ENCODE assay signal across 22 mouse cellular contexts in the genomic region with DNA sequence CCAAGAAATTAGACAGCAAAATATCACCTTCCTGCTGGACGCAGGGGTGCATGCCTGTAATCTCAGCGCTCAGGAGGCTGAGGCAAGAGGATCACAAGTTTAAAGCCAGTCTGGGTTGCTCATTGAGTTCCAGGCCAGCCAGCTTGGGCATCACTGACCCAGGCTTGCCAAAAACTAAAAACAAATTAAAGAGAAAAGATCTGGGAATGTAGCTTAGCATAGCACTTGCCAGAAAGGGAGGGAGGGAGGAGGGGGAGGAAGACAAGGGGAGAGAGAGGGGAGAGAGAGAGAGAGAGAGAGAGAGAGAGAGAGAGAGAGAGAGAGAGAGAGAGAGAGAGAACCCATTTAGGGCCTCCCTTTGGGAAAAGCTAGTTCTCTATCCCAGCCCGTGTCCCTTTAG.
DNase-seq lines count a peak whose midpoint lies in the region; ATAC-seq and TF ChIP-seq lines count a peak whose summit lies in the region.
"Had no signal": no experiment of that assay in that cellular context is flagged by ENCODE, and none has a peak within 500 bp of the region (broad histone marks: within the 10 kb centered on the region; RNA-seq: fewer than 3 reads in every experiment).

No protein-coding gene starts in this region.

- no peak overlapping the region for H3K4me3 ChIP-seq in hindbrain, embryonic 10.5 days
- H3K4me3 ChIP-seq in hindbrain, postnatal 0 days (ENCODE audit: low read length): no peak overlapping the region
- H3K4me3 ChIP-seq in forebrain, embryonic 16.5 days (replicated peaks; ENCODE audit: low read length): no peak overlapping the region
- H3K4me3 ChIP-seq in midbrain, embryonic 14.5 days (replicated peaks; ENCODE audit: low read depth, low read length): no peak overlapping the region
- H3K4me3 ChIP-seq: embryonic facial prominence, embryonic 15.5 days; limb, embryonic 13.5 days; liver, embryonic 13.5 days had no signal

- H3K27me3 ChIP-seq in hindbrain, embryonic 10.5 days (ENCODE audit: insufficient read depth, poor library complexity, severe bottlenecking): peaks cover 26% of the 10 kb centered on the region
- peaks cover under 1% of the 10 kb centered on the region; the same call in 1 of the 2 replicates for H3K27me3 ChIP-seq in hindbrain, postnatal 0 days (ENCODE audit: insufficient read depth, low read length)
- no peaks in the 10 kb centered on the region for H3K27me3 ChIP-seq in forebrain, embryonic 16.5 days (replicated peaks; ENCODE audit: control insufficient read depth, insufficient read depth, low read length)
- no peaks in the 10 kb centered on the region; the same call in 1 of the 2 replicates for H3K27me3 ChIP-seq in midbrain, embryonic 14.5 days (ENCODE audit: control insufficient read depth, insufficient read depth, low read length)
- H3K27me3 ChIP-seq: liver, embryonic 13.5 days had no signal

- TF ChIP-seq POLR2A in brain, embryonic 14.5 days (IDR thresholded peaks at IDR 0.05; ENCODE audit: borderline replicate concordance, extremely low read depth, insufficient read depth, insufficient read length, poor library complexity, severe bottlenecking): no peak

- no peak overlapping the region for H3K9ac ChIP-seq in hindbrain, postnatal 0 days (replicated peaks; ENCODE audit: low read length)
- no peak overlapping the region for H3K9ac ChIP-seq in forebrain, embryonic 16.5 days (replicated peaks; ENCODE audit: low read depth, low read length)
- H3K9ac ChIP-seq in midbrain, embryonic 14.5 days (replicated peaks; ENCODE audit: low read length): no peak overlapping the region
- H3K9ac ChIP-seq: embryonic facial prominence, embryonic 15.5 days; limb, embryonic 13.5 days; liver, embryonic 13.5 days; lung, embryonic 14.5 days had no signal

- peak overlapping the region; percentile 81 for H3K27ac ChIP-seq in hindbrain, embryonic 10.5 days
- H3K27ac ChIP-seq in hindbrain, postnatal 0 days: no peak overlapping the region
- H3K27ac ChIP-seq in forebrain, embryonic 16.5 days (ENCODE audit: low read length): peak overlapping the region; percentile 91
- H3K27ac ChIP-seq in midbrain, embryonic 14.5 days (replicated peaks; ENCODE audit: low read depth, low read length): peak overlapping the region; percentile 75
- H3K27ac ChIP-seq: embryonic facial prominence, embryonic 15.5 days; limb, embryonic 13.5 days; liver, embryonic 13.5 days; macrophage had no signal

- H3K4me1 ChIP-seq in hindbrain, embryonic 10.5 days (replicated peaks): peaks cover 50% of the 10 kb centered on the region
- peaks cover 13% of the 10 kb centered on the region for H3K4me1 ChIP-seq in hindbrain, postnatal 0 days (ENCODE audit: insufficient read depth, low read length)
- H3K4me1 ChIP-seq in forebrain, embryonic 16.5 days (replicated peaks; ENCODE audit: control insufficient read depth, insufficient read depth, low read length): peaks cover 49% of the 10 kb centered on the region
- H3K4me1 ChIP-seq in midbrain, embryonic 14.5 days (ENCODE audit: control insufficient read depth, insufficient read depth, low read length): peaks cover 50% of the 10 kb centered on the region
- H3K4me1 ChIP-seq: embryonic facial prominence, embryonic 15.5 days; limb, embryonic 13.5 days had no signal

- H3K9me3 ChIP-seq in hindbrain, embryonic 10.5 days: peaks cover 16% of the 10 kb centered on the region; the same call in 1 of the 2 replicates
- no peaks in the 10 kb centered on the region for H3K9me3 ChIP-seq in hindbrain, postnatal 0 days (ENCODE audit: low read length)
- H3K9me3 ChIP-seq in forebrain, embryonic 16.5 days (ENCODE audit: control insufficient read depth, low read length): no peaks in the 10 kb centered on the region
- H3K9me3 ChIP-seq in midbrain, embryonic 14.5 days (ENCODE audit: control insufficient read depth, low read length): no peaks in the 10 kb centered on the region
- H3K9me3 ChIP-seq: embryonic facial prominence, embryonic 15.5 days; limb, embryonic 13.5 days; liver, embryonic 13.5 days had no signal

- ATAC-seq in hindbrain, postnatal 0 days: no peak
- ATAC-seq in forebrain, embryonic 16.5 days: no peak
- no peak for ATAC-seq in midbrain, embryonic 14.5 days (ENCODE audit: low FRiP score, low TSS enrichment)
- no peak for ATAC-seq in inflammation-experienced regulatory T-cells, adult 6 months

- WGBS in hindbrain, embryonic 10.5 days: 75% methylated on average over 3 of the region's 3 CpGs
- WGBS in hindbrain, postnatal 0 days: 49% methylated on average over 3 of the region's 3 CpGs
- 32% methylated on average over 3 of the region's 3 CpGs for WGBS in forebrain, embryonic 16.5 days
- 59% methylated on average over 3 of the region's 3 CpGs for WGBS in midbrain, embryonic 14.5 days

- no peak for DNase-seq in hindbrain, embryonic 10.5 days (ENCODE audit: low spot score)
- DNase-seq in hindbrain, postnatal 0 days (ENCODE audit: low spot score): no peak
- DNase-seq in brain, embryonic 14.5 days (ENCODE audit: low read depth): peak; percentile 79
- DNase-seq in midbrain, embryonic 14.5 days: no peak
- DNase-seq in lung, postnatal 25 days (ENCODE audit: low spot score): no peak
- no peak for DNase-seq in adrenal gland, adult (ENCODE audit: inconsistent age in 2 of 2, low spot score in 1 of 2)
- DNase-seq: adrenal gland, postnatal 14 days; cerebellum, adult 11-12 months; cerebellum, postnatal 25 days; heart, postnatal 10 days; kidney, adult 8-10 months; kidney, postnatal 4 days; liver, embryonic 13.5 days; lung, embryonic 14.5 days; right cerebral cortex, postnatal 4 days; thymus, adult 2 months had no signal

- no peaks in the 10 kb centered on the region for H3K36me3 ChIP-seq in hindbrain, embryonic 10.5 days
- H3K36me3 ChIP-seq in hindbrain, postnatal 0 days (ENCODE audit: insufficient read depth, low read length): no peaks in the 10 kb centered on the region
- no peaks in the 10 kb centered on the region for H3K36me3 ChIP-seq in forebrain, embryonic 16.5 days (ENCODE audit: control insufficient read depth, insufficient read depth)
- H3K36me3 ChIP-seq in midbrain, embryonic 14.5 days (ENCODE audit: control insufficient read depth, insufficient read depth, low read length): no peaks in the 10 kb centered on the region
- H3K36me3 ChIP-seq: embryonic facial prominence, embryonic 15.5 days; limb, embryonic 13.5 days; liver, embryonic 13.5 days had no signal

- no peak overlapping the region for H3K4me2 ChIP-seq in hindbrain, postnatal 0 days (ENCODE audit: low read depth, low read length)
- peak overlapping the region; percentile 17; the same call in 1 of the 2 replicates for H3K4me2 ChIP-seq in forebrain, embryonic 16.5 days (ENCODE audit: low read length)
- H3K4me2 ChIP-seq in midbrain, embryonic 14.5 days (ENCODE audit: low read length): no peak overlapping the region
- H3K4me2 ChIP-seq: embryonic facial prominence, embryonic 15.5 days; heart, embryonic 11.5 days; limb, embryonic 13.5 days; liver, embryonic 13.5 days; lung, embryonic 14.5 days had no signal

- no peak for TF ChIP-seq CTCF in hindbrain, postnatal 0 days (IDR thresholded peaks at IDR 0.05; ENCODE audit: low read depth)
- no peak for TF ChIP-seq CTCF in brain, embryonic 14.5 days (IDR thresholded peaks at IDR 0.05; ENCODE audit: borderline replicate concordance, extremely low read depth, insufficient read depth, insufficient read length)
